Mouse (Mus musculus): ENCODE measurements around the gene Ddost. TPM values are rescaled to one million over a fixed set of nuclear protein-coding genes. Genes with fewer than 3 reads are reported as not detected.

Ddost gene
- total RNA-seq, 1 experiment = 317 TPM

DNA sequence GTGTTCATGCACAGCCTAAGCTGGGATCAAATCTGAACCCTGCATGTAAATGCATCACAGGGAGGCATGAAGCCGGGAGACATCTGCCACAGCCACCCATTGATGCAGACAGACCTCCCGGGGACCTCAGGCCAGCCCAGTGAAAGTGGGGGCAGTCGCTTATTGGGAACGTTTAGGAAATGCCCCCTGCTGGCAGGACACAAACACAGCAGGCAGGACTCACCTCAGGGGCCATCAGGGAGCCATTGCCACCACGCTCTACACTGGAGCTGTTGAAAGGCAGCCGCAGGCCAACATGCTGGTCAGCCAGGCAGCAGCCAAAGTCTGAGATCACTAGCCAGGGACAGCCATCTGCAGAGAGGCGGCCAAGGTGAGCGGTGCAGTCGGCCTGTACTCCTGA lies 11.3 kb downstream of the Ddost start:
- no peak for TF ChIP-seq CHD2 (IDR thresholded peaks at IDR 0.05; ENCODE audit: low read depth, low read length)
- TF ChIP-seq ZC3H11A (IDR thresholded peaks at IDR 0.05; ENCODE audit: borderline replicate concordance, low read depth, low read length) = no peak
- TF ChIP-seq ZNF384 (IDR thresholded peaks at IDR 0.05; ENCODE audit: low read depth, low read length) = no peak
- TF ChIP-seq HCFC1 (IDR thresholded peaks at IDR 0.05; ENCODE audit: borderline replicate concordance, insufficient read depth, low read length) = no peak
- no peak overlapping the region for H3K27ac ChIP-seq (ENCODE audit: insufficient read depth, low read depth, low read length, poor library complexity, severe bottlenecking)
- no peak for DNase-seq (ENCODE audit: low read depth, low spot score)
- H3K4me1 ChIP-seq (ENCODE audit: control insufficient read depth in 2 of 2, insufficient read depth in 2 of 2, low read length in 2 of 2, poor library complexity in 1 of 2) = peaks cover 0 to 2% of the 10 kb centered on the region in 2 experiments; a peak in 1 of 4 replicates
- H3K36me3 ChIP-seq (ENCODE audit: control insufficient read depth, insufficient read depth, low read length, poor library complexity, severe bottlenecking) = peaks cover 24% of the 10 kb centered on the region
- in situ Hi-C loops (cut with MboI; ENCODE audit: low sequenced_read_pairs in 2 of 2, unreplicated experiment in 2 of 2) = loop anchor here in 1 of 2 experiments (10.0 kb wide), 1 partner anchor 351 kb away; no protein-coding TSS in a partner anchor
- no peaks in the 10 kb centered on the region for H3K9me3 ChIP-seq (ENCODE audit: control insufficient read depth, insufficient read depth, low read depth, low read length)
- H3K4me3 ChIP-seq (ENCODE audit: insufficient read depth in 1 of 2, low read depth in 1 of 2, low read length in 2 of 2, poor library complexity in 1 of 2, severe bottlenecking in 1 of 2) = no peak overlapping the region
- no peak overlapping the region for H3K9ac ChIP-seq (ENCODE audit: insufficient read depth, low read depth, low read length, poor library complexity, severe bottlenecking)

DNA sequence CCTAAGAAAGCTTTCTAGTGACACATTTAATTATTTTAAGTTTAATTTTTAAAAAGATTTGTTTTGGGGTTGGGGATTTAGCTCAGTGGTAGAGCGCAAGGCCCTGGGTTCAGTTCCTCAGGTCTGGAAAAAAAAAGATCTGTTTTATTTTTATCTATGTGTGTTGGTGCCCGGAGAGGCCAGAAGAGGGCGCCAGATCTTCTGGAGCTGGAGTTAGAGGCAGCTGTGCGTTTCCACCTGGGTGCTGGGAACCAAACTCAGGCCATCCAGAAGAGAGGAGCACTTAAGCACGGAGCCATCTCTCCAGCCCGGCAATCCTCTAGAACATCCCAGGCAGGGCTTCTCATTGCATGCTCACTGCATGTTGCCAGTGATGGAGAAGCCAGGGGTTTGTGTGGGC lies 11.8 kb downstream of the Ddost start:
- Histone ChIP-seq H3K4me1 (ENCODE audit: control insufficient read depth in 2 of 2, insufficient read depth in 2 of 2, low read length in 2 of 2, poor library complexity in 1 of 2) (peaks cover 0 to 2% of the 10 kb centered on the region in 2 experiments; a peak in 1 of 4 replicates), H3K9me3 (ENCODE audit: control insufficient read depth, insufficient read depth, low read depth, low read length) (no peaks in the 10 kb centered on the region), H3K4me3 (ENCODE audit: insufficient read depth in 1 of 2, low read depth in 1 of 2, low read length in 2 of 2, poor library complexity in 1 of 2, severe bottlenecking in 1 of 2) (no peak overlapping the region), H3K36me3 (ENCODE audit: control insufficient read depth, insufficient read depth, low read length, poor library complexity, severe bottlenecking) (peaks cover 18% of the 10 kb centered on the region), H3K27ac (ENCODE audit: insufficient read depth, low read depth, low read length, poor library complexity, severe bottlenecking) (no peak overlapping the region), H3K9ac (ENCODE audit: insufficient read depth, low read depth, low read length, poor library complexity, severe bottlenecking) (no peak overlapping the region)
- DNase-seq (ENCODE audit: low read depth, low spot score) = no peak
- TF ChIP-seq MAFK (IDR thresholded peaks at IDR 0.05; ENCODE audit: insufficient read depth, low read depth, low read length) (no peak), HCFC1 (IDR thresholded peaks at IDR 0.05; ENCODE audit: borderline replicate concordance, insufficient read depth, low read length) (no peak), ZC3H11A (IDR thresholded peaks at IDR 0.05; ENCODE audit: borderline replicate concordance, low read depth, low read length) (no peak), CHD2 (IDR thresholded peaks at IDR 0.05; ENCODE audit: low read depth, low read length) (no peak), ZNF384 (IDR thresholded peaks at IDR 0.05; ENCODE audit: low read depth, low read length) (no peak)
- in situ Hi-C loops (cut with MboI; ENCODE audit: low sequenced_read_pairs in 2 of 2, unreplicated experiment in 2 of 2) = loop anchor here in 1 of 2 experiments (10.0 kb wide), 1 partner anchor 352 kb away; no protein-coding TSS in a partner anchor

DNA sequence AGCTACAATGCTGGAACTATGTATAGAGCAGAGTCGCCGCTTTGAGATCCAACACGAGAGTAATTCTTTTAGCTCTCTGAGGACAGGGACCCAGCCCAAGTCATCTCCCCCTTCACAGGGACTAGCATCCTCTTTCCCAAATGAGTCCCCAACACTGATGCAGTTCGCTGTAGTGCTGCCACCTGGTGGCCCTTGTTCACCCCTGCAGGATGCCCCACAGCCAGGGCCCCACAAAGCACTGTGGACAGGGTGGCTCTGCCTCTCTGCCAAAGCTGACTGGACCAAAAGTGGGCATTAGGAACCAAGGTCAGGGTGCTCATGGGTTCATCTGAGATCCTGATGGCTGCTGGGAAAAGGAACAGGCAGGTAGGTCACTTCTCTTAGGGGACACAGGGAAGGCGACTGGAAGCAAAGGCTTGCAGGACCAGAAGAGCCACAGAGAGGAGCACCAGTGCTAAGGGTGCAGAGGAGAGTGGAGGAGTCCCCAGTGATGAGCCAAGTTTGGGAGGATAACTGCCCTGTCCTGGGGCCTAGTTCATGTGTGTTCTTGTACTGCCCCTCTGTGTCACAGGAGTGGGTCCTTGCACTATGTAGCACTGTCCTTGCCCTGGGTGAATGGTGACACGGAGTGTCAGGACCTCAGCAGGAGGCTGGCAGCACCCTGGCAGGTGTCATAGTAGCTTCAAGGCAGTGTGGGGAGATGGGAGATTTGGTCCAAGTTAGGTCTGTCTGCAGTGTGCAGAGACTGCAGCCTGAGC lies 14.2 kb downstream of the Ddost start:
- H3K36me3 ChIP-seq (ENCODE audit: control insufficient read depth, insufficient read depth, low read length, poor library complexity, severe bottlenecking) = peaks cover 3% of the 10 kb centered on the region; the same call in 1 of the 2 replicates
- H3K4me3 ChIP-seq (ENCODE audit: insufficient read depth in 1 of 2, low read depth in 1 of 2, low read length in 2 of 2, poor library complexity in 1 of 2, severe bottlenecking in 1 of 2) = no peak overlapping the region
- no peak overlapping the region for H3K27ac ChIP-seq (ENCODE audit: insufficient read depth, low read depth, low read length, poor library complexity, severe bottlenecking)
- H3K9ac ChIP-seq (ENCODE audit: insufficient read depth, low read depth, low read length, poor library complexity, severe bottlenecking) = no peak overlapping the region
- in situ Hi-C loops (cut with MboI; ENCODE audit: low sequenced_read_pairs in 2 of 2, unreplicated experiment in 2 of 2) = loop anchor here in 1 of 2 experiments (10.0 kb wide), 1 partner anchor 354 kb away; no protein-coding TSS in a partner anchor
- H3K9me3 ChIP-seq (ENCODE audit: control insufficient read depth, insufficient read depth, low read depth, low read length) = no peaks in the 10 kb centered on the region
- TF ChIP-seq CHD2 (IDR thresholded peaks at IDR 0.05; ENCODE audit: low read depth, low read length) (no peak), ZC3H11A (IDR thresholded peaks at IDR 0.05; ENCODE audit: borderline replicate concordance, low read depth, low read length) (no peak), HCFC1 (IDR thresholded peaks at IDR 0.05; ENCODE audit: borderline replicate concordance, insufficient read depth, low read length) (no peak), MAFK (IDR thresholded peaks at IDR 0.05; ENCODE audit: insufficient read depth, low read depth, low read length) (no peak), ZNF384 (IDR thresholded peaks at IDR 0.05; ENCODE audit: low read depth, low read length) (no peak)
- peaks cover 0 to 8% of the 10 kb centered on the region in 2 experiments; a peak in 3 of 4 replicates for H3K4me1 ChIP-seq (ENCODE audit: control insufficient read depth in 2 of 2, insufficient read depth in 2 of 2, low read length in 2 of 2, poor library complexity in 1 of 2)
- DNase-seq (ENCODE audit: low read depth, low spot score) = peak; percentile 52

GRCm38 (mm10) chr4:138319508-138319907 lies 15.0 kb downstream of the Ddost start:
- DNase-seq (ENCODE audit: low read depth, low spot score) = peak; percentile 71
- Histone ChIP-seq H3K4me1 (ENCODE audit: control insufficient read depth in 2 of 2, insufficient read depth in 2 of 2, low read length in 2 of 2, poor library complexity in 1 of 2) (peaks cover 0 to 10% of the 10 kb centered on the region in 2 experiments; a peak in 3 of 4 replicates), H3K9ac (ENCODE audit: insufficient read depth, low read depth, low read length, poor library complexity, severe bottlenecking) (no peak overlapping the region), H3K9me3 (ENCODE audit: control insufficient read depth, insufficient read depth, low read depth, low read length) (no peaks in the 10 kb centered on the region), H3K36me3 (ENCODE audit: control insufficient read depth, insufficient read depth, low read length, poor library complexity, severe bottlenecking) (no peaks in the 10 kb centered on the region), H3K27ac (ENCODE audit: insufficient read depth, low read depth, low read length, poor library complexity, severe bottlenecking) (no peak overlapping the region), H3K4me3 (ENCODE audit: insufficient read depth in 1 of 2, low read depth in 1 of 2, low read length in 2 of 2, poor library complexity in 1 of 2, severe bottlenecking in 1 of 2) (no peak overlapping the region)
- TF ChIP-seq CHD2 (IDR thresholded peaks at IDR 0.05; ENCODE audit: low read depth, low read length) (no peak), ZC3H11A (IDR thresholded peaks at IDR 0.05; ENCODE audit: borderline replicate concordance, low read depth, low read length) (peak; percentile 55; the same call in 1 of the 2 replicates), HCFC1 (IDR thresholded peaks at IDR 0.05; ENCODE audit: borderline replicate concordance, insufficient read depth, low read length) (peak; percentile 46; the same call in 1 of the 2 replicates), MAFK (IDR thresholded peaks at IDR 0.05; ENCODE audit: insufficient read depth, low read depth, low read length) (no peak), ZNF384 (IDR thresholded peaks at IDR 0.05; ENCODE audit: low read depth, low read length) (peak; percentile 26; the same call in 1 of the 2 replicates)
- in situ Hi-C loops (cut with MboI; ENCODE audit: low sequenced_read_pairs in 2 of 2, unreplicated experiment in 2 of 2) = loop anchor here in 1 of 2 experiments (10.0 kb wide), 1 partner anchor 355 kb away; no protein-coding TSS in a partner anchor
